23 mouse cellular contexts compared by ENCODE assay signal in the genomic region with DNA sequence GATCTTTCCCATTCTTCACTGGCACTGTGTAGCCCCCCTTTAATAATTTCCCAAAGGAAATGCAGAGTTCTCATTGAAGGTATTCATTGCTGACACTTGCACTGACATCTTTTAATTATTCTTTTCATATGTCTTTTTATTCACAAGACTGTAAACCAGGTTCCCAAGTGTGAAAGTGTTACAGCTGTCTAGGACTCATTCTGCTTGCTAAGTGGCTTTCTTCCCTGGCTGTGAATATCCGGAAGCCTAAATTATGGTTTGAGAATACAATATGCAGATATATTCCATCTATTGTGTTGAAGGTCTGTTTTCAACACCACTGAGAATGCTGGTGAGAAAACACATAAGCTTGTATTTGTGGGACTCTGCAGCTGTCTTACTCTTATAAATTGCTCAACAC.
DNase-seq lines count a peak whose midpoint lies in the region; ATAC-seq lines count a peak whose summit lies in the region.
"Had no signal": no experiment of that assay in that cellular context is flagged by ENCODE, and none has a peak within 500 bp of the region (broad histone marks: within the 10 kb centered on the region; RNA-seq: fewer than 3 reads in every experiment).

No protein-coding gene starts in this region.

- H3K27me3 ChIP-seq in forebrain, embryonic 13.5 days = no peaks in the 10 kb centered on the region
- H3K27me3 ChIP-seq in forebrain, embryonic 11.5 days (ENCODE audit: control insufficient read depth, insufficient read depth, low read length) = no peaks in the 10 kb centered on the region
- H3K27me3 ChIP-seq in midbrain, embryonic 12.5 days = no peaks in the 10 kb centered on the region
- no peaks in the 10 kb centered on the region for H3K27me3 ChIP-seq in midbrain, embryonic 10.5 days (ENCODE audit: low read depth, poor library complexity, severe bottlenecking)
- H3K27me3 ChIP-seq in hindbrain, embryonic 16.5 days (replicated peaks; ENCODE audit: control insufficient read depth, insufficient read depth, low read length) = no peaks in the 10 kb centered on the region
- H3K27me3 ChIP-seq in heart, embryonic 10.5 days (ENCODE audit: insufficient read depth, poor library complexity, severe bottlenecking) = no peaks in the 10 kb centered on the region
- H3K27me3 ChIP-seq: embryonic facial prominence, embryonic 15.5 days; heart, embryonic 15.5 days; limb, embryonic 12.5 days had no signal

- peaks cover 54% of the 10 kb centered on the region for H3K4me1 ChIP-seq in forebrain, embryonic 13.5 days
- H3K4me1 ChIP-seq in forebrain, embryonic 11.5 days (replicated peaks; ENCODE audit: control insufficient read depth, insufficient read depth, low read length) = peaks cover 3% of the 10 kb centered on the region; the same call in 1 of the 2 replicates
- peaks cover 53% of the 10 kb centered on the region for H3K4me1 ChIP-seq in midbrain, embryonic 12.5 days
- peaks cover 47% of the 10 kb centered on the region for H3K4me1 ChIP-seq in midbrain, embryonic 10.5 days
- peaks cover 13% of the 10 kb centered on the region for H3K4me1 ChIP-seq in hindbrain, embryonic 16.5 days (ENCODE audit: control insufficient read depth, insufficient read depth, low read depth, low read length)
- H3K4me1 ChIP-seq in heart, embryonic 10.5 days = no peaks in the 10 kb centered on the region
- H3K4me1 ChIP-seq: embryonic facial prominence, embryonic 15.5 days; heart, embryonic 15.5 days; limb, embryonic 12.5 days had no signal

- H3K9me3 ChIP-seq in forebrain, embryonic 13.5 days (replicated peaks) = no peaks in the 10 kb centered on the region
- H3K9me3 ChIP-seq in forebrain, embryonic 11.5 days (ENCODE audit: control insufficient read depth, low read length) = no peaks in the 10 kb centered on the region
- H3K9me3 ChIP-seq in midbrain, embryonic 12.5 days = no peaks in the 10 kb centered on the region
- H3K9me3 ChIP-seq in midbrain, embryonic 10.5 days (replicated peaks) = no peaks in the 10 kb centered on the region
- no peaks in the 10 kb centered on the region for H3K9me3 ChIP-seq in hindbrain, embryonic 16.5 days (ENCODE audit: control insufficient read depth, low read length)
- no peaks in the 10 kb centered on the region for H3K9me3 ChIP-seq in heart, embryonic 10.5 days
- H3K9me3 ChIP-seq: embryonic facial prominence, embryonic 15.5 days; heart, embryonic 15.5 days; limb, embryonic 12.5 days had no signal

- no peak overlapping the region for H3K4me3 ChIP-seq in forebrain, embryonic 13.5 days
- no peak overlapping the region for H3K4me3 ChIP-seq in forebrain, embryonic 11.5 days (ENCODE audit: low read depth, low read length)
- no peak overlapping the region for H3K4me3 ChIP-seq in midbrain, embryonic 12.5 days
- H3K4me3 ChIP-seq in midbrain, embryonic 10.5 days = no peak overlapping the region
- H3K4me3 ChIP-seq in hindbrain, embryonic 16.5 days (ENCODE audit: low read length) = no peak overlapping the region
- no peak overlapping the region for H3K4me3 ChIP-seq in heart, embryonic 10.5 days
- H3K4me3 ChIP-seq: embryonic facial prominence, embryonic 15.5 days; heart, embryonic 15.5 days; limb, embryonic 12.5 days had no signal

- no peak for DNase-seq in forebrain, embryonic 11.5 days (ENCODE audit: low spot score)
- DNase-seq in midbrain, embryonic 10.5 days (ENCODE audit: low spot score) = no peak
- no peak for DNase-seq in heart, embryonic 10.5 days (ENCODE audit: low spot score)
- no peak for DNase-seq in spleen, postnatal 36 days (ENCODE audit: low spot score in 2 of 2)
- DNase-seq in gastrocnemius, postnatal 14 days = no peak
- DNase-seq: adrenal gland, postnatal 14 days; cerebellum, adult 11 months; cerebellum, adult 9-11 months; heart, postnatal 36 days; kidney, adult 9 months; kidney, postnatal 25 days; lung, adult 18-20 months; lung, postnatal 14 days; retina, postnatal 1 day; right cerebral cortex, postnatal 25 days; spleen, adult 18-20 months had no signal

- WGBS in forebrain, embryonic 13.5 days = 24% methylated on average over 1 of the region's 1 CpGs
- 69% methylated on average over 1 of the region's 1 CpGs for WGBS in forebrain, embryonic 11.5 days
- 28% methylated on average over 1 of the region's 1 CpGs for WGBS in midbrain, embryonic 12.5 days
- WGBS in midbrain, embryonic 10.5 days = 93% methylated on average over 1 of the region's 1 CpGs
- 23% methylated on average over 1 of the region's 1 CpGs for WGBS in hindbrain, embryonic 16.5 days
- 80% methylated on average over 1 of the region's 1 CpGs for WGBS in heart, embryonic 10.5 days

- ATAC-seq in forebrain, embryonic 13.5 days = peak; percentile 36
- ATAC-seq in forebrain, embryonic 11.5 days (replicated peaks; ENCODE audit: low FRiP score) = no peak
- ATAC-seq in midbrain, embryonic 12.5 days (ENCODE audit: low FRiP score, low read depth) = no peak
- 0 out of 2 replicates have a peak, but pooled peaks have one; percentile 9 for ATAC-seq in hindbrain, embryonic 16.5 days

- H3K36me3 ChIP-seq in forebrain, embryonic 13.5 days (ENCODE audit: poor library complexity, severe bottlenecking) = no peaks in the 10 kb centered on the region
- H3K36me3 ChIP-seq in forebrain, embryonic 11.5 days (ENCODE audit: control insufficient read depth, insufficient read depth, low read length) = no peaks in the 10 kb centered on the region
- no peaks in the 10 kb centered on the region for H3K36me3 ChIP-seq in midbrain, embryonic 12.5 days
- H3K36me3 ChIP-seq in midbrain, embryonic 10.5 days = no peaks in the 10 kb centered on the region
- no peaks in the 10 kb centered on the region for H3K36me3 ChIP-seq in hindbrain, embryonic 16.5 days (ENCODE audit: control insufficient read depth, insufficient read depth, low read length)
- no peaks in the 10 kb centered on the region for H3K36me3 ChIP-seq in heart, embryonic 10.5 days
- H3K36me3 ChIP-seq: embryonic facial prominence, embryonic 15.5 days; heart, embryonic 15.5 days; limb, embryonic 12.5 days had no signal

- no peak overlapping the region for H3K4me2 ChIP-seq in forebrain, embryonic 13.5 days
- no peak overlapping the region for H3K4me2 ChIP-seq in forebrain, embryonic 11.5 days (ENCODE audit: low read depth, low read length, severe bottlenecking)
- no peak overlapping the region for H3K4me2 ChIP-seq in midbrain, embryonic 12.5 days (replicated peaks)
- H3K4me2 ChIP-seq in hindbrain, embryonic 16.5 days (ENCODE audit: low read length) = no peak overlapping the region
- H3K4me2 ChIP-seq: embryonic facial prominence, embryonic 15.5 days; heart, embryonic 15.5 days; limb, embryonic 12.5 days; liver, embryonic 11.5 days had no signal

- intact Hi-C loops in gastrocnemius, postnatal 14 days (cut with DNase I; ENCODE audit: low total_unique reads) = no loop called here

- H3K27ac ChIP-seq in forebrain, embryonic 13.5 days = peak overlapping the region; percentile 88
- H3K27ac ChIP-seq in forebrain, embryonic 11.5 days (ENCODE audit: low read depth, low read length) = no peak overlapping the region
- peak overlapping the region; percentile 93 for H3K27ac ChIP-seq in midbrain, embryonic 12.5 days (replicated peaks)
- H3K27ac ChIP-seq in midbrain, embryonic 10.5 days (replicated peaks) = no peak overlapping the region
- no peak overlapping the region for H3K27ac ChIP-seq in hindbrain, embryonic 16.5 days (ENCODE audit: low read depth, low read length)
- no peak overlapping the region for H3K27ac ChIP-seq in heart, embryonic 10.5 days
- H3K27ac ChIP-seq: embryonic facial prominence, embryonic 15.5 days; heart, embryonic 15.5 days; limb, embryonic 12.5 days had no signal

- H3K9ac ChIP-seq in forebrain, embryonic 13.5 days = no peak overlapping the region
- H3K9ac ChIP-seq in forebrain, embryonic 11.5 days (ENCODE audit: low read length) = no peak overlapping the region
- H3K9ac ChIP-seq in midbrain, embryonic 12.5 days (replicated peaks) = no peak overlapping the region
- no peak overlapping the region for H3K9ac ChIP-seq in hindbrain, embryonic 16.5 days (ENCODE audit: low read depth, low read length)
- H3K9ac ChIP-seq: embryonic facial prominence, embryonic 15.5 days; heart, embryonic 15.5 days; limb, embryonic 12.5 days had no signal

Comparison
In these comparisons a context has a peak if more than half of its experiments do, and no peak if none do; other contexts are left out.
1. ATAC-seq: peak in forebrain, embryonic 13.5 days (single experiment) and hindbrain, embryonic 16.5 days (single experiment); none in forebrain, embryonic 11.5 days (single experiment) and midbrain, embryonic 12.5 days (single experiment).
2. H3K27ac ChIP-seq: peak in forebrain, embryonic 13.5 days (single experiment) and midbrain, embryonic 12.5 days (single experiment); none in forebrain, embryonic 11.5 days (single experiment), midbrain, embryonic 10.5 days (single experiment), hindbrain, embryonic 16.5 days (single experiment) and heart, embryonic 10.5 days (single experiment).